Mouse (Mus musculus) embryonic facial prominence, embryonic 14.5 days (tissue): ENCODE results near the gene Hist1h2ai. TPM values are rescaled to one million over a fixed set of nuclear protein-coding genes. Genes with fewer than 3 reads are reported as not detected.
"Not testable (repeated sequence)": the region's sequence is repeated elsewhere in the genome, so short reads cannot be mapped to it uniquely, and the experiment has no call there.

Experiments used
- ATAC-seq: fragments of 200-750 bp; cut with Nextera tagmentation; 2 replicates; pipeline ENCODE4 v1.8.0; 2017; ENCODE audit warnings: low read depth, moderate number of reproducible peaks, moderate TSS enrichment
- DNase-seq: peaks from one replicate; pipeline ENCODE4 v3.0.0-alpha.2; 2015; ENCODE audit warnings: low spot score
- H3K27ac ChIP-seq: fragments of 300-500 bp; sonication (generic); replicated peaks from 2 replicates; pipeline ENCODE4 v1.5.1; 2014; ENCODE audit warnings: low read depth, mild to moderate bottlenecking, low read length, moderate library complexity
- H3K27me3 ChIP-seq: fragments of 300-500 bp; sonication (generic); replicated peaks from 2 replicates; pipeline ENCODE4 v1.6.1; 2014; ENCODE audit warnings: low read length; ENCODE audit not compliant: control insufficient read depth, insufficient read depth
- H3K36me3 ChIP-seq: fragments of 300-500 bp; sonication (generic); 2 replicates; pipeline ENCODE4 v1.6.1; 2014; ENCODE audit warnings: low read length, mixed read lengths; ENCODE audit not compliant: control insufficient read depth, insufficient read depth
- H3K4me1 ChIP-seq: fragments of 300-500 bp; sonication (generic); 2 replicates; pipeline ENCODE4 v1.6.1; 2014; ENCODE audit warnings: antibody characterized with exemption, low read length; ENCODE audit not compliant: control insufficient read depth, insufficient read depth
- H3K4me2 ChIP-seq: fragments of 300-500 bp; sonication (generic); 2 replicates; pipeline ENCODE4 v1.6.1; 2014; ENCODE audit warnings: low read depth, mild to moderate bottlenecking, low read length, moderate library complexity, mixed read lengths
- H3K4me3 ChIP-seq: fragments of 300-500 bp; sonication (generic); 2 replicates; pipeline ENCODE4 v1.5.1; 2014; ENCODE audit warnings: low read depth, mild to moderate bottlenecking, low read length
- H3K9ac ChIP-seq: fragments of 300-500 bp; sonication (generic); 2 replicates; pipeline ENCODE4 v1.6.1; 2014; ENCODE audit warnings: low read depth, mild to moderate bottlenecking, low read length, moderate library complexity, mixed read lengths
- H3K9me3 ChIP-seq: fragments of 300-500 bp; sonication (generic); 2 replicates; pipeline ENCODE4 v1.6.1; 2016; ENCODE audit warnings: low read length; ENCODE audit not compliant: control insufficient read depth
- WGBS: fragments of 180-500 bp; shearing (Covaris S2); extraction: QIAGEN DNeasy Blood & Tissue Kit; methylation state at CpG from one replicate; pipeline ENCODE4 v1.1.7; 2014; 5-methylcytosine and 5-hydroxymethylcytosine counted together
- polyA plus RNA-seq: library from polyadenylated mRNA; unstranded; fragments of >200 nt; fragmentation: Nextera tagmentation; extraction: Ambion mirVana; gene quantifications from 2 replicates; pipeline ENCODE4 v1.2.1, GENCODE M21; 2014

The Hist1h2ai gene
- polyA plus RNA-seq, 1 experiment from 2014 or later, result 10.8 TPM

GRCm38 (mm10) chr13:21715131-21715863, 925 bp upstream of the Hist1h2ai start:
- H3K9ac ChIP-seq, result peak overlapping the region; percentile 72
- H3K27me3 ChIP-seq, result no peaks in the 10 kb centered on the region
- H3K4me1 ChIP-seq, result peaks cover 18% of the 10 kb centered on the region
- DNase-seq (no peak), ATAC-seq (no peak)
- peak overlapping the region; percentile 48 for H3K4me3 ChIP-seq
- H3K4me2 ChIP-seq, result peak overlapping the region; percentile 75
- WGBS, result 2% methylated on average over 21 of the region's 22 CpGs
- no peaks in the 10 kb centered on the region for H3K36me3 ChIP-seq
- peak overlapping the region; percentile 93 for H3K27ac ChIP-seq
- no peaks in the 10 kb centered on the region for H3K9me3 ChIP-seq

GRCm38 (mm10) chr13:21716540-21717391, 544 bp downstream of the Hist1h2ai start:
- H3K27ac ChIP-seq, result peak overlapping the region; percentile 93
- DNase-seq (peak; percentile 61), ATAC-seq (peak; percentile 4; the same call in 1 of the 2 replicates)
- peak overlapping the region; percentile 75 for H3K4me2 ChIP-seq
- H3K4me1 ChIP-seq, result peaks cover 25% of the 10 kb centered on the region
- peak overlapping the region; percentile 69 for H3K9ac ChIP-seq
- peak overlapping the region; percentile 48 for H3K4me3 ChIP-seq
- H3K9me3 ChIP-seq, H3K36me3 ChIP-seq, H3K27me3 ChIP-seq: not testable (repeated sequence)
- 0% methylated on average over 8 of the region's 38 CpGs for WGBS

- peak within 1 kb of the TSS; percentile 73 for H3K9ac ChIP-seq
- under 1% methylated on average over 20 of the region's 56 CpGs for WGBS
- not testable (repeated sequence) for H3K27me3 ChIP-seq, H3K9me3 ChIP-seq, H3K36me3 ChIP-seq
- H3K4me2 ChIP-seq, result peak within 1 kb of the TSS; percentile 75
- H3K4me1 ChIP-seq, result peaks cover 27% of the 10 kb centered on the region
- peak within 1 kb of the TSS; percentile 93 for H3K27ac ChIP-seq
- peak; percentile 97 for DNase-seq
- peak within 1 kb of the TSS; percentile 48 for H3K4me3 ChIP-seq
- peak; percentile 42 for ATAC-seq
These were observed 1.5 kb downstream of the Hist1h2ai start, which contains the start of gene Hist1h3h for GRCm38 (mm10) chr13:21717397-21718357. Gene Hist1h3h, plus strand, starts transcription at chr13:21717659.

- DNase-seq (no peak), ATAC-seq (no peak)
- H3K9me3 ChIP-seq, result no peaks in the 10 kb centered on the region
- H3K4me1 ChIP-seq, result peaks cover 28% of the 10 kb centered on the region
- no peaks in the 10 kb centered on the region for H3K36me3 ChIP-seq
- peak overlapping the region; percentile 48 for H3K4me3 ChIP-seq
- peak overlapping the region; percentile 66 for H3K4me2 ChIP-seq
- peak overlapping the region; percentile 90 for H3K27ac ChIP-seq
- peak overlapping the region; percentile 73 for H3K9ac ChIP-seq
- WGBS, result 42% methylated on average over 4 of the region's 4 CpGs
- no peaks in the 10 kb centered on the region for H3K27me3 ChIP-seq
These were observed 2.3 kb downstream of the Hist1h2ai start for GRCm38 (mm10) chr13:21718381-21719080.

- DNase-seq, H3K9me3 ChIP-seq, H3K36me3 ChIP-seq, H3K27me3 ChIP-seq: not testable (repeated sequence)
- Histone ChIP-seq H3K4me2 (peak overlapping the region; percentile 52), H3K9ac (peak overlapping the region; percentile 60), H3K4me3 (peak overlapping the region; percentile 42), H3K27ac (peak overlapping the region; percentile 88), H3K4me1 (peaks cover 21% of the 10 kb centered on the region)
- 3% methylated on average over 15 of the region's 44 CpGs for WGBS
- peak; percentile 2; the same call in 1 of the 2 replicates for ATAC-seq
These were observed 5.0 kb downstream of the Hist1h2ai start for GRCm38 (mm10) chr13:21721107-21721756.

GRCm38 (mm10) chr13:21721757-21722372, 5.6 kb downstream of the Hist1h2ai start, which contains the start of gene Hist1h2bm:
Gene Hist1h2bm, plus strand, starts transcription at chr13:21722044.
- under 1% methylated on average over 19 of the region's 37 CpGs for WGBS
- H3K36me3 ChIP-seq, H3K9me3 ChIP-seq, H3K27me3 ChIP-seq: not testable (repeated sequence)
- peak within 1 kb of the TSS; percentile 62 for H3K9ac ChIP-seq
- peak; percentile 98 for DNase-seq
- peak within 1 kb of the TSS; percentile 42 for H3K4me3 ChIP-seq
- H3K4me2 ChIP-seq, result peak within 1 kb of the TSS; percentile 52
- H3K27ac ChIP-seq, result peak within 1 kb of the TSS; percentile 88
- peaks cover 20% of the 10 kb centered on the region for H3K4me1 ChIP-seq
- ATAC-seq, result peak; percentile 97

GRCm38 (mm10) chr13:21722373-21722925, 6.2 kb downstream of the Hist1h2ai start:
- no peaks in the 10 kb centered on the region for H3K9me3 ChIP-seq
- peak overlapping the region; percentile 62 for H3K9ac ChIP-seq
- ATAC-seq, result no peak; the same call in 1 of the 2 replicates
- peak; percentile 64 for DNase-seq
- peak overlapping the region; percentile 86 for H3K27ac ChIP-seq
- WGBS, result 5% methylated on average over 4 of the region's 11 CpGs
- peaks cover 19% of the 10 kb centered on the region for H3K4me1 ChIP-seq
- peak overlapping the region; percentile 42 for H3K4me3 ChIP-seq
- no peaks in the 10 kb centered on the region for H3K36me3 ChIP-seq
- no peaks in the 10 kb centered on the region for H3K27me3 ChIP-seq
- H3K4me2 ChIP-seq, result peak overlapping the region; percentile 52
